Mouse (Mus musculus) heart, embryonic 12.5 days (tissue): ENCODE data around the gene Olfr1181. TPM values are rescaled to one million over a fixed set of nuclear protein-coding genes. Genes with fewer than 3 reads are reported as not detected.
"Not testable (repeated sequence)": the region's sequence is repeated elsewhere in the genome, so short reads cannot be mapped to it uniquely, and the experiment has no call there.

Experiments used
- ATAC-seq: fragments of 200-750 bp; cut with Nextera tagmentation; 2 replicates; pipeline ENCODE4 v1.8.0; 2017; ENCODE audit warnings: moderate TSS enrichment, moderate library complexity; ENCODE audit not compliant: insufficient number of reproducible peaks, low FRiP score
- H3K27ac ChIP-seq: fragments of 300-500 bp; sonication (generic); 2 replicates; pipeline ENCODE4 v1.5.1; 2016; ENCODE audit warnings: mild to moderate bottlenecking, moderate library complexity; ENCODE audit not compliant: poor library complexity, severe bottlenecking
- H3K27me3 ChIP-seq: fragments of 300-500 bp; sonication (generic); replicated peaks from 2 replicates; pipeline ENCODE4 v1.6.1; 2016; ENCODE audit warnings: mild to moderate bottlenecking, moderate library complexity
- H3K36me3 ChIP-seq: fragments of 300-500 bp; sonication (generic); 2 replicates; pipeline ENCODE4 v1.6.1; 2016; ENCODE audit warnings: mild to moderate bottlenecking, moderate library complexity
- H3K4me1 ChIP-seq: fragments of 300-500 bp; sonication (generic); replicated peaks from 2 replicates; pipeline ENCODE4 v1.6.1; 2016; ENCODE audit warnings: mild to moderate bottlenecking
- H3K4me2 ChIP-seq: fragments of 300-500 bp; sonication (generic); 2 replicates; pipeline ENCODE4 v1.6.1; 2016; ENCODE audit warnings: mild to moderate bottlenecking, moderate library complexity
- H3K4me3 ChIP-seq: fragments of 300-500 bp; sonication (generic); 2 replicates; pipeline ENCODE4 v1.5.1; 2016; ENCODE audit warnings: mild to moderate bottlenecking
- H3K9ac ChIP-seq: fragments of 300-500 bp; sonication (generic); 2 replicates; pipeline ENCODE4 v1.6.1; 2016; ENCODE audit warnings: mild to moderate bottlenecking, moderate library complexity
- H3K9me3 ChIP-seq: fragments of 300-500 bp; sonication (generic); replicated peaks from 2 replicates; pipeline ENCODE4 v1.6.1; 2016; ENCODE audit warnings: mild to moderate bottlenecking, moderate library complexity
- WGBS: fragments of 180-500 bp; shearing (Covaris S2); methylation state at CpG from one replicate; pipeline ENCODE4 v1.1.7; 2016; 5-methylcytosine and 5-hydroxymethylcytosine counted together
- polyA plus RNA-seq: library from polyadenylated mRNA; unstranded; fragments of >200 nt; fragmentation: Nextera tagmentation; extraction: Ambion mirVana; gene quantifications from 2 replicates; pipeline ENCODE4 v1.2.1, GENCODE M21; 2016

Olfr1181 gene
- polyA plus RNA-seq, result not detected in 2 replicates

GRCm38 (mm10) chr2:88426071-88426470 lies at the start of gene Olfr1181:
Olfr1181 (minus strand) TSS chr2:88426171.
- Histone ChIP-seq H3K4me2 (no peak within 1 kb of the TSS), H3K9me3 (no peaks in the 10 kb centered on the region), H3K27ac (no peak within 1 kb of the TSS), H3K27me3 (no peaks in the 10 kb centered on the region), H3K4me3 (no peak within 1 kb of the TSS), H3K36me3 (no peaks in the 10 kb centered on the region), H3K9ac (no peak within 1 kb of the TSS), H3K4me1 (no peaks in the 10 kb centered on the region)
- 86% methylated on average over 1 of the region's 1 CpGs for WGBS
- no peak for ATAC-seq

GRCm38 (mm10) chr2:88454567-88454966 lies 28.6 kb upstream of the Olfr1181 start, which contains the start of gene Olfr1183:
Olfr1183 (plus strand) TSS chr2:88454867.
- H3K9ac ChIP-seq, H3K27ac ChIP-seq, H3K4me1 ChIP-seq, H3K4me2 ChIP-seq, H3K4me3 ChIP-seq, H3K27me3 ChIP-seq, ATAC-seq, H3K36me3 ChIP-seq, H3K9me3 ChIP-seq: not testable (repeated sequence)
- WGBS, result 82% methylated on average over 1 of the region's 1 CpGs

GRCm38 (mm10) chr2:88449031-88449430 lies 23.1 kb upstream of the Olfr1181 start, which contains the start of gene Gm13757:
Gm13757 (minus strand) TSS chr2:88449131.
- Histone ChIP-seq H3K27me3 (no peaks in the 10 kb centered on the region), H3K4me3 (no peak within 1 kb of the TSS), H3K9ac (no peak within 1 kb of the TSS), H3K27ac (no peak within 1 kb of the TSS), H3K36me3 (no peaks in the 10 kb centered on the region), H3K4me2 (no peak within 1 kb of the TSS), H3K4me1 (no peaks in the 10 kb centered on the region), H3K9me3 (no peaks in the 10 kb centered on the region)
- 78% methylated on average over 1 of the region's 1 CpGs for WGBS
- ATAC-seq, result no peak

- 74% methylated on average over 2 of the region's 2 CpGs for WGBS
- H3K9ac ChIP-seq, result no peak within 1 kb of the TSS
- H3K4me1 ChIP-seq, result no peaks in the 10 kb centered on the region
- H3K4me3 ChIP-seq, result no peak within 1 kb of the TSS
- H3K27ac ChIP-seq, result no peak within 1 kb of the TSS
- no peak within 1 kb of the TSS for H3K4me2 ChIP-seq
- ATAC-seq, result no peak
- H3K9me3 ChIP-seq, result no peaks in the 10 kb centered on the region
- no peaks in the 10 kb centered on the region for H3K36me3 ChIP-seq
- no peaks in the 10 kb centered on the region for H3K27me3 ChIP-seq
Observed at GRCm38 (mm10) chr2:88419051-88419450, 6.9 kb downstream of the Olfr1181 start, which contains the start of gene Olfr1180. Olfr1180 (minus strand) TSS chr2:88419151.

- no peak within 1 kb of the TSS for H3K4me3 ChIP-seq
- H3K9ac ChIP-seq, result no peak within 1 kb of the TSS
- H3K27ac ChIP-seq, result no peak within 1 kb of the TSS
- H3K9me3 ChIP-seq, result no peaks in the 10 kb centered on the region
- ATAC-seq, result no peak
- H3K4me1 ChIP-seq, result no peaks in the 10 kb centered on the region
- 76% methylated on average over 3 of the region's 3 CpGs for WGBS
- H3K36me3 ChIP-seq, result no peaks in the 10 kb centered on the region
- no peak within 1 kb of the TSS for H3K4me2 ChIP-seq
- H3K27me3 ChIP-seq, result no peaks in the 10 kb centered on the region
Observed at GRCm38 (mm10) chr2:88406353-88406752, 19.6 kb downstream of the Olfr1181 start, which contains the start of gene Olfr1179. Olfr1179 (minus strand) TSS chr2:88406453.

DNA sequence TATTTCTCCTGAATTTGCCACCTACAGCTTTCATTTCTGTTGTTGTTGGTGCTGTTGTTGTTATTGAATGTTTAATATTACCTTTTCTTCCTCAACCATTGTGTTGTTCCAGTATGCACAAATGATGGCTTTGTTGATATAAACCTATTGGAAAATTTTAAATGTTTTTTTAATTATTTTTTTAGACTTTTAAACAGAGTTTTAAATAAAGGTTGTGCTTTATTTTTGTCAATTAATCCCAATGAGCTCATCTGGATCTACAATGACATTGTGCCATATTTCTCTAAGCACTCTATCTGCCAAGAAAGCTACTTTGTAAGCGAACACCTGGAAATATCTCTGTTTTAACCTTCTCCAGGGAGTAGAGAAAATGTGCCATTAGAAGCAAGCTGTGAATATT lies 39.2 kb downstream of the Olfr1181 start, which contains the start of gene Olfr1178:
TSS of gene Olfr1178 (plus strand) at position 301 of the 400 bp plus-strand sequence.
- no peaks in the 10 kb centered on the region for H3K27me3 ChIP-seq
- H3K36me3 ChIP-seq, result no peaks in the 10 kb centered on the region
- no peaks in the 10 kb centered on the region for H3K4me1 ChIP-seq
- H3K9ac ChIP-seq, result no peak within 1 kb of the TSS
- H3K4me3 ChIP-seq, result no peak within 1 kb of the TSS
- H3K27ac ChIP-seq, result no peak within 1 kb of the TSS
- H3K4me2 ChIP-seq, result no peak within 1 kb of the TSS
- no peak for ATAC-seq
- H3K9me3 ChIP-seq, result no peaks in the 10 kb centered on the region
- 75% methylated on average over 1 of the region's 1 CpGs for WGBS

Other genes with a start within 250 kb of the Olfr1181 start
- gene Olfr1168, start 244.3 kb downstream of the Olfr1181 start, polyA plus RNA-seq, result not detected in 2 replicates
- not detected in 2 replicates for gene Olfr1170, start 197.8 kb downstream of the Olfr1181 start, polyA plus RNA-seq
- not detected in 2 replicates for gene Olfr1173, start 146.3 kb downstream of the Olfr1181 start, polyA plus RNA-seq
- not detected in 2 replicates for gene Olfr1174-ps, start 111.0 kb downstream of the Olfr1181 start, polyA plus RNA-seq
- gene Olfr1175-ps, start 99.0 kb downstream of the Olfr1181 start, polyA plus RNA-seq, result not detected in 2 replicates
- gene Olfr1176, start 89.5 kb downstream of the Olfr1181 start, polyA plus RNA-seq, result not detected in 2 replicates
- gene Olfr1177-ps, start 79.7 kb downstream of the Olfr1181 start, polyA plus RNA-seq, result not detected in 2 replicates
- gene Olfr1178, start 39.1 kb downstream of the Olfr1181 start, polyA plus RNA-seq, result not detected in 2 replicates
- gene Olfr1179, start 19.7 kb downstream of the Olfr1181 start, polyA plus RNA-seq, result not detected in 2 replicates
- not detected in 2 replicates for gene Olfr1180, start 7.0 kb downstream of the Olfr1181 start, polyA plus RNA-seq
- gene Gm13757, start 23.0 kb upstream of the Olfr1181 start, polyA plus RNA-seq, result not detected in 2 replicates
- not detected in 2 replicates for gene Olfr1183, start 28.7 kb upstream of the Olfr1181 start, polyA plus RNA-seq
- gene Olfr1184, start 57.4 kb upstream of the Olfr1181 start, polyA plus RNA-seq, result not detected in 2 replicates
- not detected in 2 replicates for gene Olfr1185-ps1, start 67.1 kb upstream of the Olfr1181 start, polyA plus RNA-seq
- gene Olfr1186, start 92.4 kb upstream of the Olfr1181 start, polyA plus RNA-seq, result not detected in 2 replicates
- gene Olfr1188, start 130.8 kb upstream of the Olfr1181 start, polyA plus RNA-seq, result not detected in 2 replicates
- not detected in 2 replicates for gene Olfr1189, start 160.3 kb upstream of the Olfr1181 start, polyA plus RNA-seq
- not detected in 2 replicates for gene Olfr1191-ps1, start 214.4 kb upstream of the Olfr1181 start, polyA plus RNA-seq
- not detected in 2 replicates for gene Olfr1192-ps1, start 222.3 kb upstream of the Olfr1181 start, polyA plus RNA-seq
- not detected in 2 replicates for gene Olfr1193, start 249.5 kb upstream of the Olfr1181 start, polyA plus RNA-seq